Mouse (Mus musculus): ENCODE data around the gene Mpp5.

GRCm38 (mm10) chr12:78848246-78848645 lies 99.5 kb downstream of the Mpp5 start:
- TF ChIP-seq POLR2A (IDR thresholded peaks at IDR 0.05; ENCODE audit: borderline replicate concordance, low read depth, low read length): no peak
- no peak for TF ChIP-seq CTCF (IDR thresholded peaks at IDR 0.05; ENCODE audit: low read depth, low read length)

Data from bone marrow macrophage, adult 2 months (primary cell).